Mouse (Mus musculus): Measurements from ENCODE around the gene Cnot1. TPM values are rescaled to one million over a fixed set of nuclear protein-coding genes. Genes with fewer than 3 reads are reported as not detected.
A peak's percentile ranks its signal among the peaks of the same experiment; 100 is the strongest.

Gene Cnot1
- polyA plus RNA-seq, 1 experiment from 2014 or later: 119 TPM

DNA sequence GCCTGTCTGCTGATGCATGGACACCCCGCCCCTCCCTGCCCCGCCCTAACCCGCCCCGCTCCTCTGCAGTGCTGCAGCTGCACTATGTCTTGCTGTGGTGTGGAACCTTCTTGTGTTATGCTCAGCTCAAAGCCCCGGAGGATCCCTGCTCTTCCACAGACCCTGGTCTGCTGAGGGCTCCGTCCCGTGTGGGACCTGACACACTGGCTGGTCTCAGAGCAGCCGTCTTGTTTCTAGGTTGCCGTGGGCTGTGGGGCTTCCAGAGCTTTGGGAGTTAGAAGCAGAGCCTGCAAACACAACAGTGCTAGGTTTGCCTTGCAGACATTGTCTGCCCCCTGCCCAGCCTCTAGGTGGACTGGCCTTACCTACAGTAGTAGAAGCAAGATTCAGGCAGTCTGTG, 94.9 kb downstream of the Cnot1 start:
- H3K9me3 ChIP-seq (ENCODE audit: control insufficient read depth, low read length): no peaks in the 10 kb centered on the region
- peaks cover 13% of the 10 kb centered on the region for H3K4me1 ChIP-seq (ENCODE audit: control insufficient read depth, insufficient read depth, low read length)
- H3K36me3 ChIP-seq (ENCODE audit: control insufficient read depth, insufficient read depth, low read length): no peaks in the 10 kb centered on the region
- H3K4me2 ChIP-seq (ENCODE audit: low read depth): no peak overlapping the region
- no peak overlapping the region for H3K4me3 ChIP-seq (ENCODE audit: low read depth, low read length)
- no peak overlapping the region for H3K27ac ChIP-seq (ENCODE audit: low read depth, low read length)
- ATAC-seq (ENCODE audit: insufficient read depth, low FRiP score, low TSS enrichment) (no peak), DNase-seq (ENCODE audit: low spot score) (no peak)
- no peaks in the 10 kb centered on the region for H3K27me3 ChIP-seq (ENCODE audit: control insufficient read depth, insufficient read depth, low read length)
- WGBS: 87% methylated on average over 9 of the region's 9 CpGs
- no peak overlapping the region for H3K9ac ChIP-seq (ENCODE audit: low read length)

- no peak overlapping the region for H3K27ac ChIP-seq (ENCODE audit: low read depth, low read length)
- ATAC-seq (ENCODE audit: insufficient read depth, low FRiP score, low TSS enrichment) (no peak), DNase-seq (ENCODE audit: low spot score) (no peak)
- no peak overlapping the region for H3K4me2 ChIP-seq (ENCODE audit: low read depth)
- H3K9me3 ChIP-seq (ENCODE audit: control insufficient read depth, low read length): no peaks in the 10 kb centered on the region
- no peaks in the 10 kb centered on the region for H3K27me3 ChIP-seq (ENCODE audit: control insufficient read depth, insufficient read depth, low read length)
- H3K4me3 ChIP-seq (ENCODE audit: low read depth, low read length): no peak overlapping the region
- H3K9ac ChIP-seq (ENCODE audit: low read length): no peak overlapping the region
- no peaks in the 10 kb centered on the region for H3K36me3 ChIP-seq (ENCODE audit: control insufficient read depth, insufficient read depth, low read length)
- peaks cover 3% of the 10 kb centered on the region for H3K4me1 ChIP-seq (ENCODE audit: control insufficient read depth, insufficient read depth, low read length)
- WGBS: 76% methylated on average over 3 of the region's 3 CpGs
Measured at GRCm38 (mm10) chr8:95711029-95711428, 96.2 kb downstream of the Cnot1 start.

DNA sequence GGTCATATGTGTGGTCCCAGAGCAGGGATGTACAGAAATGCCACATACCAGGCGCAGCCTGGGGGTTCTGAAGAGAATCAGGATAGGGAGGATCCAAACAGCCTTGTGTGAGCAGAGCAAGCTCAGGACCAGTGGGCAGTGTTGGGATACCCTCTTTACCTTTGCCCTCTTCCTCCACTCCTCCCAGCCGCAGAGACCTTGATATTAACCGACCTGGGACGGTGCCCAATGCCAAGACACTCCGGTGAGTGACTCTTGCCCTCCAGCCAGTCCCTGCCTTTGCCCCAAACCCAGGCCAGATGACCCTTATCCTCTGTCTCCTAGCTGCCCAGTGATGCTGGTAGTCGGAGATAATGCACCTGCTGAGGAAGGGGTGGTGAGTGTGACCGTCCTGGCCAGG, 97.7 kb downstream of the Cnot1 start:
- H3K27ac ChIP-seq (ENCODE audit: low read depth, low read length): no peak overlapping the region
- H3K4me1 ChIP-seq (ENCODE audit: control insufficient read depth, insufficient read depth, low read length): no peaks in the 10 kb centered on the region
- H3K9me3 ChIP-seq (ENCODE audit: control insufficient read depth, low read length): no peaks in the 10 kb centered on the region
- no peaks in the 10 kb centered on the region for H3K27me3 ChIP-seq (ENCODE audit: control insufficient read depth, insufficient read depth, low read length)
- H3K4me2 ChIP-seq (ENCODE audit: low read depth): no peak overlapping the region
- H3K9ac ChIP-seq (ENCODE audit: low read length): no peak overlapping the region
- 80% methylated on average over 7 of the region's 7 CpGs for WGBS
- DNase-seq (ENCODE audit: low spot score) (no peak), ATAC-seq (ENCODE audit: insufficient read depth, low FRiP score, low TSS enrichment) (no peak)
- no peaks in the 10 kb centered on the region for H3K36me3 ChIP-seq (ENCODE audit: control insufficient read depth, insufficient read depth, low read length)
- no peak overlapping the region for H3K4me3 ChIP-seq (ENCODE audit: low read depth, low read length)

- ATAC-seq (ENCODE audit: insufficient read depth, low FRiP score, low TSS enrichment) (no peak), DNase-seq (ENCODE audit: low spot score) (no peak)
- no peaks in the 10 kb centered on the region for H3K36me3 ChIP-seq (ENCODE audit: control insufficient read depth, insufficient read depth, low read length)
- H3K4me1 ChIP-seq (ENCODE audit: control insufficient read depth, insufficient read depth, low read length): peaks cover 11% of the 10 kb centered on the region; the same call in 1 of the 2 replicates
- H3K4me3 ChIP-seq (ENCODE audit: low read depth, low read length): no peak overlapping the region
- 92% methylated on average over 3 of the region's 3 CpGs for WGBS
- no peaks in the 10 kb centered on the region for H3K9me3 ChIP-seq (ENCODE audit: control insufficient read depth, low read length)
- no peak overlapping the region for H3K9ac ChIP-seq (ENCODE audit: low read length)
- H3K27me3 ChIP-seq (ENCODE audit: control insufficient read depth, insufficient read depth, low read length): no peaks in the 10 kb centered on the region
- no peak overlapping the region for H3K4me2 ChIP-seq (ENCODE audit: low read depth)
- H3K27ac ChIP-seq (ENCODE audit: low read depth, low read length): no peak overlapping the region
Measured at GRCm38 (mm10) chr8:95704538-95704937, 102.7 kb downstream of the Cnot1 start.

DNA sequence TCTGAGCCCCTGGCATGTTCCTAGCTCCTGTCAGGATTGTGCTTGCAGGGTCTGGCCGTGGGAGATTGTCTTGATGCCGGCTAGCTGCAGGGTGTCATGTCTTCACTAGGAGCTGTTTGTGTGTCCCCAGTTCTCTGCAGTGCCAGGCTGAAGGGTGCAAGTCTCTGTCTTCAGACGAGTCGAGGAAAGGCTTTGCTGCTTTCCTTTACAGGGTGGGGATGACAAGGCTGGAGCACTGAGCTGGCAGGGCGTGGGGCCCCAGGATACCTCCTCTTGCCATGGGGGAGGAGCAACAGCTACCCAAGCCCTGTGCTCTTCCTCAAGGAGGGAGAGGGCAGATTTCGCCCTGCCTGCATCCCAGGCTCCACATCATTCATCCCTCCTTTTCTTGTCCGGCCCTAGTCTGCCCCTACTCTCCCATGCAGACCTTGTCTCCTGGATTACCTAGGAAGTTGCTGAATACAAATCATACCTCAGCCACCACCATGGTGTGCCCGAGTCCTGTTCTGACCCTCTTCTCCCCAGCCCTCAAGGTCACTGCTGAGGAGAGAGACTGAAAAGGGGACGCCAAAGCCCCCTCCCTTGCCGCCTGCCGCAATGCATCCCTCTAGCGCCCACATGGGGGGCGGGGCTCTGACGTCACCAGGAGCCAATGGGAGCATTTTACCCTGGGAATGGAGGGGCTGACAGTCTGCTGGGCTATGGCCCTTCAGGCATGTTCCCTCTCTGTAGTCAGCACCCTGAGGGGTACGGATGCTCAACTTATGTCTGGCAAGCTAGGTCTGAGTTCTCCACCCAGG, 103.6 kb downstream of the Cnot1 start:
- H3K4me2 ChIP-seq (ENCODE audit: low read depth): peak overlapping the region; percentile 92
- ATAC-seq (ENCODE audit: insufficient read depth, low FRiP score, low TSS enrichment) (peak; percentile 42), DNase-seq (ENCODE audit: low spot score) (peak; percentile 87)
- no peaks in the 10 kb centered on the region for H3K27me3 ChIP-seq (ENCODE audit: control insufficient read depth, insufficient read depth, low read length)
- H3K36me3 ChIP-seq (ENCODE audit: control insufficient read depth, insufficient read depth, low read length): no peaks in the 10 kb centered on the region
- 0 out of 2 replicates have a peak overlapping the region, but pooled peaks have one; percentile 27 for H3K27ac ChIP-seq (ENCODE audit: low read depth, low read length)
- peaks cover 11% of the 10 kb centered on the region; the same call in 1 of the 2 replicates for H3K4me1 ChIP-seq (ENCODE audit: control insufficient read depth, insufficient read depth, low read length)
- WGBS: 4% methylated on average over 15 of the region's 15 CpGs
- H3K9ac ChIP-seq (ENCODE audit: low read length): peak overlapping the region; percentile 53
- peak overlapping the region; percentile 66 for H3K4me3 ChIP-seq (ENCODE audit: low read depth, low read length)
- no peaks in the 10 kb centered on the region for H3K9me3 ChIP-seq (ENCODE audit: control insufficient read depth, low read length)

DNA sequence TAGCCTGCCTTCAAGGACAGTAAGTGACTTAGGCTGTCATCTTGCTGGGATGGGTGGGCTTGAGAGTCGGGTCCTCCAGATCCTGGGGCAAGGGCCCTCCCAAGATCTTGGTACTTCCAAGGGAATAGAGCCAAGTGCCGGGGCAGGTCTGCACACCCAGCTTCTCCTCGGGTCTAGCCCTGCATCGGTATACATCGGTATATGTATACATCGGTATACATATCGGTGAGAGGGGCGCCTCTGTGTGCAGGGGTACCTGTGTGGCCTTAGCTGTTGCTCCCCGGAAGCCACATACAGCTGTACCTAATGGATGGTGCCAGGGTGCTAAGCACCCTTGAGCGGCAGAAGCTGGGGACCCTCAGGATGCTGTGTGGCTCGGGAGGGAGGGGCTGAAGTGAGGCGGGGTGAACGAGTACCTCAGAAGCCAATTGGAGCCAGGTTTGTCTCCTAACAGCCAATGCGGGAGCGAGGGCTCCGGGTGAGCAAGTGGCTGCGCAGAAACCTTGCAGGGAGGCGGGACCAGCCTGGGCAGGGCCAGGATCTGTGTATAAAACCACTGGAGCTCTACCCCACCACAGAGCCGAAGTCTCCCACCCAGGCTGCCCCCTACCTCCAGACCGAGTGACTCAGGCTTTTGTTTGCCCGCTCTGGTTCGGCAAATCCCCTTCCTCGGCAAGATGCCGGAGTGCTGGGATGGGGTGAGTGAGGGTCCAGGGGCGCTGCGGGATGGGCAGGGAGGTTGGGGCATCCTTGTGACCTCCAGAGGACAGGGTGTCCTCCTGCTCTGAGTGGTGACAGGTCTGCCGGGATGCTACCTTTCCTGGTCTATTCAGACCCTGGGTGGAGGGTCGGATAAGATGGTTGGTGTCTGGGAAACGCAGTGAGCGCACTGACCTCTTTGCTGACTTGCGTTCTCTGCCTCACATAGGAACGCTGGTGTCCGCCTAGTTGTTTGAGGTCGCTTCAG, 104.5 kb downstream of the Cnot1 start:
- H3K4me3 ChIP-seq (ENCODE audit: low read depth, low read length): peak overlapping the region; percentile 66
- ATAC-seq (ENCODE audit: insufficient read depth, low FRiP score, low TSS enrichment) (peak; percentile 95), DNase-seq (ENCODE audit: low spot score) (peak; percentile 91)
- H3K4me1 ChIP-seq (ENCODE audit: control insufficient read depth, insufficient read depth, low read length): peaks cover 11% of the 10 kb centered on the region; the same call in 1 of the 2 replicates
- 0 out of 2 replicates have a peak, but pooled peaks cover 2% of the 10 kb centered on the region for H3K27me3 ChIP-seq (ENCODE audit: control insufficient read depth, insufficient read depth, low read length)
- WGBS: 4% methylated on average over 34 of the region's 34 CpGs
- peak overlapping the region; percentile 53 for H3K9ac ChIP-seq (ENCODE audit: low read length)
- peak overlapping the region; percentile 92 for H3K4me2 ChIP-seq (ENCODE audit: low read depth)
- no peaks in the 10 kb centered on the region for H3K9me3 ChIP-seq (ENCODE audit: control insufficient read depth, low read length)
- H3K36me3 ChIP-seq (ENCODE audit: control insufficient read depth, insufficient read depth, low read length): no peaks in the 10 kb centered on the region
- 0 out of 2 replicates have a peak overlapping the region, but pooled peaks have one; percentile 39 for H3K27ac ChIP-seq (ENCODE audit: low read depth, low read length)

DNA sequence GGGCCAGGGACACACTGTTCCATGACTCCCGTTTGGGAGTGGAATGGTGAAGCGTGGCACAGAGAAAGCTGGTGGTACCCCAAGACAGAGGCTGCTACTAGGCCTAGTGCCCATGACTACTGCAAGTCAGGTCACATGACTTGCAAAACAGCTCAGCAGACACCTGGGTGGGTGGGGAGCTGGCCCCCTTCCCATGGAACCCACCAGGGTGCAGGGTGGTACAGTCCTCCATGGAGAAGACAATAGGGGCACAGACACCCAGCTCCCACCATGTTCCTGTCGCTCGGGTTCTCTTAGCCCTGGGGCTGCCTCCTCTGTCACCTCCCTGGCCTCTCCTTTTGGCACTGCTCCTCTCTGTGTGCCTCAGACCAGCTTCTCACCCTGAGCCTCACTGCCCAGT, 105.5 kb downstream of the Cnot1 start:
- 79% methylated on average over 4 of the region's 4 CpGs for WGBS
- no peak for ATAC-seq (ENCODE audit: insufficient read depth, low FRiP score, low TSS enrichment)
- Histone ChIP-seq H3K4me3 (ENCODE audit: low read depth, low read length) (no peak overlapping the region), H3K4me1 (ENCODE audit: control insufficient read depth, insufficient read depth, low read length) (peaks cover 11% of the 10 kb centered on the region; the same call in 1 of the 2 replicates), H3K27ac (ENCODE audit: low read depth, low read length) (no peak overlapping the region), H3K27me3 (ENCODE audit: control insufficient read depth, insufficient read depth, low read length) (0 out of 2 replicates have a peak, but pooled peaks cover 2% of the 10 kb centered on the region), H3K4me2 (ENCODE audit: low read depth) (no peak overlapping the region), H3K36me3 (ENCODE audit: control insufficient read depth, insufficient read depth, low read length) (no peaks in the 10 kb centered on the region), H3K9ac (ENCODE audit: low read length) (no peak overlapping the region), H3K9me3 (ENCODE audit: control insufficient read depth, low read length) (no peaks in the 10 kb centered on the region)
- no peak for DNase-seq (ENCODE audit: low spot score)

DNA sequence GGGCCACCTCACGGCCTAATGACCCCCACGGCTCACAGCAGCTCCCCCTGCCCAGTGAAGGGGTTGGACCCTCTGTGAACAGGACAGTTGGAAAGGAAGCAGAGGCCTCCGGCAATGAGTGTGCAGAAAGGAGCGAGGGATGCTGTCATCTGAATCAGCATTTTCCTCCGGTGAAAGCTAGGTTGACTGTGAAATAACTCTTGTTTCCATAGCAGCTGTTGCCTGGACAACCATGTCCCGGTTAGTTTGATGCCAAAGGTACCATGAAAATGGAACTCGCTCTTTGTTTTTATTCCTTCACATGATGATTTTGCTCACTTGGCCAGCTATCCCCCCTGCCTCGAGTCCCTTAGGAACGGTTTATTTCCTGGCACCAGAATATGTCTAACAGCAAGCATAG, 107.0 kb downstream of the Cnot1 start:
- no peak overlapping the region for H3K4me2 ChIP-seq (ENCODE audit: low read depth)
- H3K36me3 ChIP-seq (ENCODE audit: control insufficient read depth, insufficient read depth, low read length): no peaks in the 10 kb centered on the region
- no peaks in the 10 kb centered on the region for H3K9me3 ChIP-seq (ENCODE audit: control insufficient read depth, low read length)
- no peak overlapping the region for H3K4me3 ChIP-seq (ENCODE audit: low read depth, low read length)
- 55% methylated on average over 9 of the region's 9 CpGs for WGBS
- DNase-seq (ENCODE audit: low spot score): peak; percentile 31
- H3K9ac ChIP-seq (ENCODE audit: low read length): no peak overlapping the region
- no peak for ATAC-seq (ENCODE audit: insufficient read depth, low FRiP score, low TSS enrichment)
- no peak overlapping the region for H3K27ac ChIP-seq (ENCODE audit: low read depth, low read length)
- 0 out of 2 replicates have a peak, but pooled peaks cover 5% of the 10 kb centered on the region for H3K27me3 ChIP-seq (ENCODE audit: control insufficient read depth, insufficient read depth, low read length)
- peaks cover 11% of the 10 kb centered on the region; the same call in 1 of the 2 replicates for H3K4me1 ChIP-seq (ENCODE audit: control insufficient read depth, insufficient read depth, low read length)

Data from neural tube, embryonic 11.5 days (tissue).